Mouse (Mus musculus): ENCODE results near the gene Tulp1.

- no peak for TF ChIP-seq POLR2A (IDR thresholded peaks at IDR 0.05; ENCODE audit: extremely low read depth, insufficient read depth, low read length)
- no peak for TF ChIP-seq CTCF (IDR thresholded peaks at IDR 0.05; ENCODE audit: low read depth, low read length)
These were observed 16.8 kb downstream of the Tulp1 start for GRCm38 (mm10) chr17:28348211-28348610.

Measured in liver, adult 2 months (tissue).